Mouse (Mus musculus) adipocyte (in vitro differentiated cells): ENCODE results near the gene Ccdc103.
A peak's percentile ranks its signal among the peaks of the same experiment; 100 is the strongest.

Experiments
- DNase-seq: peaks from one replicate; pipeline ENCODE4 v3.0.0-alpha.2; 2016; ENCODE audit warnings: low spot score

The Ccdc103 gene

GRCm38 (mm10) chr11:102880585-102881313, at the start of gene Ccdc103, which contains the start of gene Eftud2:
Gene Ccdc103, plus strand, starts transcription at chr11:102881204.
Gene Eftud2, minus strand, starts transcription at chr11:102880985.
- peak; percentile 95 for DNase-seq

- no peak for DNase-seq
Observed at GRCm38 (mm10) chr11:102832700-102833297, 48.2 kb upstream of the Ccdc103 start.

GRCm38 (mm10) chr11:102834219-102834618, 46.8 kb upstream of the Ccdc103 start:
- DNase-seq, result no peak

GRCm38 (mm10) chr11:102835549-102835948, 45.5 kb upstream of the Ccdc103 start, which contains the start of gene Higd1b:
Gene Higd1b, plus strand, starts transcription at chr11:102835849.
- DNase-seq, result no peak

- no peak for DNase-seq
Observed at GRCm38 (mm10) chr11:102836146-102836545, 44.9 kb upstream of the Ccdc103 start.

- DNase-seq, result no peak
Observed at GRCm38 (mm10) chr11:102837385-102837784, 43.6 kb upstream of the Ccdc103 start.

GRCm38 (mm10) chr11:102838126-102838525, 42.9 kb upstream of the Ccdc103 start:
- DNase-seq, result peak; percentile 76

GRCm38 (mm10) chr11:102838616-102839150, 42.3 kb upstream of the Ccdc103 start:
- no peak for DNase-seq

- no peak for DNase-seq
Observed at GRCm38 (mm10) chr11:102845926-102846325, 35.1 kb upstream of the Ccdc103 start.

GRCm38 (mm10) chr11:102851883-102852282, 29.1 kb upstream of the Ccdc103 start:
- peak; percentile 67 for DNase-seq

GRCm38 (mm10) chr11:102853760-102854159, 27.2 kb upstream of the Ccdc103 start:
- no peak for DNase-seq

GRCm38 (mm10) chr11:102855941-102856340, 25.1 kb upstream of the Ccdc103 start:
- DNase-seq, result no peak

- DNase-seq, result no peak
Observed at GRCm38 (mm10) chr11:102858951-102859350, 22.1 kb upstream of the Ccdc103 start.

- DNase-seq, result no peak
Observed at GRCm38 (mm10) chr11:102859933-102860332, 21.1 kb upstream of the Ccdc103 start.

GRCm38 (mm10) chr11:102864272-102864671, 16.7 kb upstream of the Ccdc103 start:
- peak; percentile 87 for DNase-seq

- DNase-seq, result no peak
Observed at GRCm38 (mm10) chr11:102874801-102875334, 6.1 kb upstream of the Ccdc103 start.

GRCm38 (mm10) chr11:102879558-102879957, 1.4 kb upstream of the Ccdc103 start:
- DNase-seq, result no peak

- DNase-seq, result no peak
Observed at GRCm38 (mm10) chr11:102881314-102882198, 552 bp downstream of the Ccdc103 start.

- no peak for DNase-seq
Observed at GRCm38 (mm10) chr11:102884616-102885219, 3.7 kb downstream of the Ccdc103 start, which contains the start of gene Fam187a. Gene Fam187a, plus strand, starts transcription at chr11:102885169.

- no peak for DNase-seq
Observed at GRCm38 (mm10) chr11:102887433-102887832, 6.4 kb downstream of the Ccdc103 start.

GRCm38 (mm10) chr11:102888135-102888534, 7.1 kb downstream of the Ccdc103 start:
- no peak for DNase-seq
